Mouse (Mus musculus): Measurements from ENCODE around the gene Gm17509.

- no peak for TF ChIP-seq POLR2A (IDR thresholded peaks at IDR 0.05; ENCODE audit: borderline replicate concordance, control insufficient read depth, low read depth, low read length)
- no peak for TF ChIP-seq CTCF (IDR thresholded peaks at IDR 0.05; ENCODE audit: control insufficient read depth, insufficient read depth, low read length)
These were observed 4.7 kb downstream of the Gm17509 start for GRCm38 (mm10) chr13:117216126-117216525.

All from bone marrow, adult 2 months (tissue).